Mouse (Mus musculus) heart, embryonic 15.5 days (tissue): ENCODE results near the gene Ptgs1. TPM values are rescaled to one million over a fixed set of nuclear protein-coding genes. Genes with fewer than 3 reads are reported as not detected.

Experiments used
- ATAC-seq: fragments of 200-750 bp; cut with Nextera tagmentation; replicated peaks from 2 replicates; pipeline ENCODE4 v1.8.0; 2017; ENCODE audit warnings: low read depth, moderate TSS enrichment; ENCODE audit not compliant: insufficient number of reproducible peaks, insufficient read depth, low FRiP score
- H3K27ac ChIP-seq: fragments of 300-500 bp; sonication (generic); 2 replicates; pipeline ENCODE4 v1.5.1; 2015; ENCODE audit warnings: mild to moderate bottlenecking, inconsistent platforms
- H3K27me3 ChIP-seq: fragments of 300-500 bp; sonication (generic); 2 replicates; pipeline ENCODE4 v1.6.1; 2015; ENCODE audit warnings: inconsistent platforms
- H3K36me3 ChIP-seq: fragments of 300-500 bp; sonication (generic); 2 replicates; pipeline ENCODE4 v1.6.1; 2015; ENCODE audit warnings: mild to moderate bottlenecking, inconsistent platforms
- H3K4me1 ChIP-seq: fragments of 300-500 bp; sonication (generic); replicated peaks from 2 replicates; pipeline ENCODE4 v1.6.1; 2015; ENCODE audit warnings: inconsistent platforms
- H3K4me2 ChIP-seq: fragments of 300-500 bp; sonication (generic); 2 replicates; pipeline ENCODE4 v1.6.1; 2015; ENCODE audit warnings: inconsistent platforms, mild to moderate bottlenecking, moderate library complexity
- H3K4me3 ChIP-seq: fragments of 300-500 bp; sonication (generic); 2 replicates; pipeline ENCODE4 v1.5.1; 2015; ENCODE audit warnings: mild to moderate bottlenecking, inconsistent platforms
- H3K9ac ChIP-seq: fragments of 300-500 bp; sonication (generic); 2 replicates; pipeline ENCODE4 v1.6.1; 2015; ENCODE audit warnings: mild to moderate bottlenecking, inconsistent platforms
- H3K9me3 ChIP-seq: fragments of 300-500 bp; sonication (generic); replicated peaks from 2 replicates; pipeline ENCODE4 v1.6.1; 2016; ENCODE audit warnings: inconsistent platforms
- WGBS: fragments of 180-500 bp; shearing (Covaris S2); methylation state at CpG from one replicate; pipeline ENCODE4 v1.1.7; 2015; ENCODE audit warnings: mixed read lengths; 5-methylcytosine and 5-hydroxymethylcytosine counted together
- polyA plus RNA-seq: library from polyadenylated mRNA; unstranded; fragments of >200 nt; fragmentation: Nextera tagmentation; extraction: Ambion mirVana; gene quantifications from 2 replicates; pipeline ENCODE4 v1.2.1, GENCODE M21; 2015

Ptgs1 gene
- polyA plus RNA-seq, 1 experiment from 2014 or later: 23.0 TPM

DNA sequence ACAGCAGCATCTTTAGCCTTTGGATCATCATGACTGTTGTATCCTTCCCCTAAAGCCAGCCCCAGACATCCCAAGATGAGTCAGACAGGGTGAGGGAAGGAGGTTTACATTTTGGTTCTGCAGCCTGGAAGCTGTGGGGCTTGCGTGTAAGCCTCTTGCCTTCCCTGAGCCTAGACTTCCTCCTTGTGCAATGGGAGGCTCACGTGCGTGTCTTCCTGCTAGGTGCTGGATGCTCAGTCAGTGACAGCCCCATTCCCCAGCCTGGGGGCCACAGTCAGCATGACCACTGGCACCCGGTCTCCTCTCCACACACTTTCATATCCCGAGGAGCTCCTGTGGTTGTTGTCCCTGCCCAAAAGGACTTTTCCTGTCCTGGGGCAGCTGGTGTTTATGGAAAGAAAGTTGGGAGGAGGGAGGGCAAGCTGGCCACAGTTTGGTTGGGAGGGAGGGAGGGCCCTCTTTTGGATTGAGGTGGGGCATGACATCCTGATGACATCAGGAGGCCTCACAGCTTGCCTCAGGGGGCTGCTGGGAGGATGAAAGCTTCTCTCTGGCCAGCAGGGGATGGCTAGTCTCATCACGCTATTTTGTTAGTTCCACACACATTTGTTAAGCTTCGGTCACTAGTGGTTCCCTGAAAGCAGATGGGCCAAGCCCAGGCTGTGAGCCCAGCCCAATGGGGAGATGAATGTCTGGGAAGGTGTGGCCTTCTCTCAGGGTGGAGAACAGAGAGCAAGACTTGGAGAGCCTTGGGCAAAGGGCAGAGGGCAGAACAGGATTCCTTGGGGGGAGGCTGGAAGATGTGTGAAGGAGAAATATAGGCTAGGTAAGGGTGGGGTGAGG lies 4.5 kb downstream of the Ptgs1 start:
- no peak overlapping the region for H3K4me3 ChIP-seq
- no peak for ATAC-seq
- H3K27me3 ChIP-seq: no peaks in the 10 kb centered on the region
- WGBS: 38% methylated on average over 7 of the region's 7 CpGs
- no peaks in the 10 kb centered on the region for H3K9me3 ChIP-seq
- H3K36me3 ChIP-seq: 0 out of 2 replicates have a peak, but pooled peaks cover 6% of the 10 kb centered on the region
- H3K4me1 ChIP-seq: peaks cover 48% of the 10 kb centered on the region
- no peak overlapping the region for H3K9ac ChIP-seq
- H3K27ac ChIP-seq: peak overlapping the region; percentile 59
- no peak overlapping the region for H3K4me2 ChIP-seq

DNA sequence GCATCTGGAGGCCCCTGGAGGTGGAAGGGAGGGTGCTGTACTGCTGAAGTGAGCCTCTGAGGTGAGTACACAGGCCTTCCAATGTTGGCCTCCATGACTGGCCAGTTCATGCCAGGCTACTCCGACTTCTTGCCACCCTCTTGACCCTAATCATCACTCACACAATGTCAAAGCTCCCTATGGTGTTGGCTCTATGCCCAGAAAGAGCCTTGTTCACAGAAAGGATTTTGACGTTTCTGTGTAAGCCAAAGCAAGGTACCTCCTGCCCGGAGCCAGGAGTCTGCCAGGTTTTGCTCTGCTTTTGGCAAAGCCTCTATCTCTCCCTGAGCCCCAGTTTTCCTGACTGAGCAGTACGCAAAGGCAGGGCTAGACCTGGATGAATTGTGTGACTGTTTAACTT lies 5.7 kb downstream of the Ptgs1 start:
- 5% methylated on average over 4 of the region's 4 CpGs for WGBS
- Histone ChIP-seq H3K9ac (no peak overlapping the region), H3K4me1 (peaks cover 37% of the 10 kb centered on the region)

DNA sequence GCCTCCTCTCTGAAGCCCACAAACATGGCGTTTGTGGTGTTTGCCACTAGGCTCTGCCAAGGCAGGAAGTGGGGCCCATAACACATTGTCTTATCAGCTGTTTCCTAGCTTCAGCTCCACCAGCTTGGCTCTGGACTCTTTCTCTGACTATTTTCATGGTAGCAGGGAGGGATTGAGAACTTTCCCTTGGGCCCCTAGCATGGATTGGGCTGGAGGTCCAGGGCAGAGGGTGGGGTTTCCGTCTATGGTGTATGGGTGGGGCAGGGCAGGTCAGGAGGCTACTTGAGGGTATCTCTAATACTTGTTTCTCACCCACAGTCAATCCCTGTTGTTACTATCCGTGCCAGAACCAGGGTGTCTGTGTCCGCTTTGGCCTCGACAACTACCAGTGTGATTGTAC lies 6.7 kb downstream of the Ptgs1 start:
- 0 out of 2 replicates have a peak, but pooled peaks cover 6% of the 10 kb centered on the region for H3K36me3 ChIP-seq
- peaks cover 34% of the 10 kb centered on the region for H3K4me1 ChIP-seq
- 70% methylated on average over 5 of the region's 5 CpGs for WGBS
- no peaks in the 10 kb centered on the region for H3K9me3 ChIP-seq
- no peak overlapping the region for H3K4me3 ChIP-seq
- H3K9ac ChIP-seq: no peak overlapping the region
- H3K27me3 ChIP-seq: no peaks in the 10 kb centered on the region
- H3K4me2 ChIP-seq: no peak overlapping the region
- no peak for ATAC-seq
- peak overlapping the region; percentile 59 for H3K27ac ChIP-seq

More for the DNA sequence above, 5.7 kb downstream of the Ptgs1 start:
- Histone ChIP-seq H3K27ac (peak overlapping the region; percentile 59), H3K27me3 (no peaks in the 10 kb centered on the region), H3K9me3 (no peaks in the 10 kb centered on the region), H3K36me3 (0 out of 2 replicates have a peak, but pooled peaks cover 6% of the 10 kb centered on the region), H3K4me2 (no peak overlapping the region), H3K4me3 (no peak overlapping the region)
- ATAC-seq: peak; percentile 73

DNA sequence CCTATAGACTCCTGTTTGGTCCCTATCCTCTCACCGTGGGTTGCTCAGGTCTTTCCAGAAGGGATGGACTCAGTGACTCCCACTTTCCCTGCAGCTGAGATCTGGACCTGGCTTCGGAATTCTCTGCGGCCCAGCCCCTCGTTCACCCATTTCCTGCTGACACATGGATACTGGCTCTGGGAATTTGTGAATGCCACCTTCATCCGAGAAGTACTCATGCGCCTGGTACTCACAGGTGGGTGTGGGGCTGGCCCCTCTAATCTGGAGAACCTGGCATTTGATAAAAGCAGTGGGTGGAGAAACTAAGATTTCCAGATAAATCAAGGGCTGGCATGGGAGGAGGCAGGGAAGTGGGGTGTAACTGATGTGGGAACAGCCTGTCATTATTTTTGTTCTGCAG lies 7.3 kb downstream of the Ptgs1 start:
- H3K36me3 ChIP-seq: 0 out of 2 replicates have a peak, but pooled peaks cover 6% of the 10 kb centered on the region
- no peak for ATAC-seq
- no peak overlapping the region for H3K4me2 ChIP-seq
- 84% methylated on average over 6 of the region's 6 CpGs for WGBS
- H3K4me1 ChIP-seq: peaks cover 34% of the 10 kb centered on the region
- H3K9ac ChIP-seq: no peak overlapping the region
- H3K27me3 ChIP-seq: no peaks in the 10 kb centered on the region
- H3K4me3 ChIP-seq: no peak overlapping the region
- H3K9me3 ChIP-seq: no peaks in the 10 kb centered on the region
- 0 out of 2 replicates have a peak overlapping the region, but pooled peaks have one; percentile 59 for H3K27ac ChIP-seq

DNA sequence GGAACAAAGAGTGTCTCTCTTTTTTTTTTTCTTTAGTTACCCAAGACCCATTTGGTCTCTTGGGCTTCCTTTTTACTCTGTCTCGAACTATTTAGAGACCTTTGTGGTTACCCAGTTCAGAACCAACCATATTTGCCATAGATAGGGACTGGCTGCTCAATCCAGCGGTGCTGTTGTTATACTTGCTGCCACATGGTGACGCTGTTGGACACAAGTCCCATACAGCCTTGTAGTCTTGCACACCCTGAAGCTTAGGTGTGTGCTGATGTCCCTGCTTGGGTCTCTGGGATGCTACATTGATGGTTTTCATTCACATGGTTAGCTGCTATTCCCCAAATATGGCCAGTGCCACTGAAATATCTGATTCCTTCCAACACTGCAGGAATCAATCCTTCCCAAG lies 8.2 kb downstream of the Ptgs1 start:
- Histone ChIP-seq H3K36me3 (0 out of 2 replicates have a peak, but pooled peaks cover 6% of the 10 kb centered on the region), H3K4me1 (peaks cover 34% of the 10 kb centered on the region), H3K27me3 (no peaks in the 10 kb centered on the region), H3K4me3 (no peak overlapping the region), H3K9ac (no peak overlapping the region), H3K9me3 (no peaks in the 10 kb centered on the region), H3K4me2 (no peak overlapping the region), H3K27ac (no peak overlapping the region)
- ATAC-seq: no peak
- 68% methylated on average over 3 of the region's 3 CpGs for WGBS

DNA sequence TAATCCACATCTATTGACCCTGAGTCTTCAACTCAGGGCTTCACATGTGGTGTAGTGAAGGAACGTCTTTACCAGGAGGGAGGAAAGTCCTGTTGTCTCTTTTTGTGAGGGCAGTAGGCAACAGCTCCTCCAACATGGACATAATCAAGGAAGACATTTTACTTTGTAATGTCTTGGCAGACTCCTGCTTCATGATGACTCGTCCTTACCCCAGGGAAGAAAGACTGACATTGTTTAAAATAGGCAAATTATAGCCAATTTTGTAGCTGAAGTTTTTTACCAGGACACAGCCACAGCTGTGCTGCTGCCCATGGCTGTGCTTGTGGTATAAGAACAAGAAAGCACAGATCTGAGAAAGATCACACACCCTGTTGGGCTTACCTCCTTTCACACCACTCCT lies 8.7 kb downstream of the Ptgs1 start:
- no peaks in the 10 kb centered on the region for H3K27me3 ChIP-seq
- no peak overlapping the region for H3K27ac ChIP-seq
- ATAC-seq: no peak
- H3K9ac ChIP-seq: no peak overlapping the region
- H3K4me1 ChIP-seq: peaks cover 34% of the 10 kb centered on the region
- 67% methylated on average over 2 of the region's 2 CpGs for WGBS
- no peaks in the 10 kb centered on the region for H3K9me3 ChIP-seq
- H3K4me3 ChIP-seq: no peak overlapping the region
- 0 out of 2 replicates have a peak, but pooled peaks cover 6% of the 10 kb centered on the region for H3K36me3 ChIP-seq
- H3K4me2 ChIP-seq: no peak overlapping the region

DNA sequence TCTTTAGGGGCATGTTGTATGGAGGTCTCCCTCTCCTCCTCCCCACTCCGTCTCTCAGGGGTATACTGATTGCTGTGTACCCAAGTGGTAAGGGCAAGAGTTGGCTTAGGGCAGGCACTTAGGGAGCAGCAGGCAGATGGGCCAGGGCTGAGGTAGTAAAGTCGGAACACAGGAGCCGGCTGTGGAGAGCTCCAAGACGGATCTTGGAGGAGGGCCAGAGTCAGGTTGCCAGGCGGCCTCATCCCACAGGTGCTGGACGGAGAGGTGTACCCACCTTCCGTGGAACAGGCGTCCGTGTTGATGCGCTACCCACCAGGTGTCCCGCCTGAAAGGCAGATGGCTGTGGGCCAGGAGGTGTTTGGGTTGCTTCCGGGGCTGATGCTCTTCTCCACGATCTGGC lies 12.3 kb downstream of the Ptgs1 start:
- no peak overlapping the region for H3K4me3 ChIP-seq
- H3K4me1 ChIP-seq: no peaks in the 10 kb centered on the region; the same call in 1 of the 2 replicates
- no peak overlapping the region for H3K9ac ChIP-seq
- H3K36me3 ChIP-seq: 0 out of 2 replicates have a peak, but pooled peaks cover 6% of the 10 kb centered on the region
- WGBS: 84% methylated on average over 13 of the region's 13 CpGs
- H3K27me3 ChIP-seq: no peaks in the 10 kb centered on the region
- no peaks in the 10 kb centered on the region for H3K9me3 ChIP-seq
- no peak overlapping the region for H3K27ac ChIP-seq
- no peak overlapping the region for H3K4me2 ChIP-seq
- no peak for ATAC-seq

DNA sequence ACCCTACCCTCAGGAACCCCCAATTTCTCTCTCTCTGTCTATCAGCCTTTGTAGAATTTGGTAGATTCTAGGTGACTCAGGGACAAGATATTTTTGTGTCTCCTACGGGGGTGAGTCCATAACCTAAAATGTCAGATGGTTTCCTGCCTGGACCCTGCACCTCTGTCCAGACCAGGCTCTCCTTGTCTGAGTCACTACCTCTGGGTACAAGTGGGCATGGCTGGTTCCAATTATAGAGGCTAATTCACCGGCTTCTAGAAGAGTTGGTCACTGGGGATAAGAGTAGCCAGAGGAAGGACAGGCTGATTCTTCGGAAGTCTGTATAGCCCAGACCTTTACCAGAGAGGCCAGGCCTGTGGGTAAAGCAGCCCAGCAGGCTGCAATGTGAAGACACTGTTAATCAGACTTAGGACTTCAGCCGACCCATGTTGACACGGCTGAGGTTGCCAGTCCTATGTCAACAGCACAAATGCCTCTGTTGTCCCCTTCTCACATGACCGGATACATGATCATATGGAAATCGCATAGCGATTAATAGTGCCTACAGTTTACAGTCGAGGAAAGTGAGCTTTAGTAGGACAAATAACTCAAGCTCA lies 13.2 kb downstream of the Ptgs1 start:
- H3K4me1 ChIP-seq: no peaks in the 10 kb centered on the region
- ATAC-seq: no peak

DNA sequence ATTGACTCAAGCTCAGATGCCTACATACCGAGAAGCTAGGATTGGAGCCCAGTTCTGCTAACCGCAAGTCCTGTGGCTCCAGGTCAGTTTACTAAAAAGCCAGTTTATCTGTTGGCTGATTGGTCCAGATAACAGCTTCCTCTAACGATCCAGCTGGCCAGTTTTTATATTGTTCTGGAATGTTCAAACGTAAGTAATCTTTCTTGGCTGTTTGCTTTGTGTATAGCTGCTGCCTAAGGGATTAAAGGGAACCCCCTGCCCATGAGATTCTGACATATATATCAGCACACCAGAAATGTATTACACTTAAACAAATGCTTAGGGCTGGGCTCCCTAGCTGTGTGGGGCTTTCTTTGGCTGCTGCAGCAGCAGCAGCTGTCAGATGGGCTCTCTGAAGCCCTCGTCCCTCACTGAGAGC lies 13.7 kb downstream of the Ptgs1 start:
- H3K27me3 ChIP-seq: no peaks in the 10 kb centered on the region
- no peaks in the 10 kb centered on the region for H3K36me3 ChIP-seq
- no peak overlapping the region for H3K27ac ChIP-seq
- ATAC-seq: no peak
- H3K4me3 ChIP-seq: no peak overlapping the region
- H3K9ac ChIP-seq: no peak overlapping the region
- H3K9me3 ChIP-seq: no peaks in the 10 kb centered on the region
- WGBS: 50% methylated on average over 5 of the region's 5 CpGs
- H3K4me2 ChIP-seq: no peak overlapping the region
- H3K4me1 ChIP-seq: no peaks in the 10 kb centered on the region

More for the DNA sequence above, 13.2 kb downstream of the Ptgs1 start:
- Histone ChIP-seq H3K36me3 (0 out of 2 replicates have a peak, but pooled peaks cover 2% of the 10 kb centered on the region), H3K4me2 (no peak overlapping the region), H3K9ac (no peak overlapping the region), H3K4me3 (no peak overlapping the region), H3K27me3 (no peaks in the 10 kb centered on the region), H3K9me3 (no peaks in the 10 kb centered on the region), H3K27ac (no peak overlapping the region)
- 69% methylated on average over 9 of the region's 9 CpGs for WGBS

DNA sequence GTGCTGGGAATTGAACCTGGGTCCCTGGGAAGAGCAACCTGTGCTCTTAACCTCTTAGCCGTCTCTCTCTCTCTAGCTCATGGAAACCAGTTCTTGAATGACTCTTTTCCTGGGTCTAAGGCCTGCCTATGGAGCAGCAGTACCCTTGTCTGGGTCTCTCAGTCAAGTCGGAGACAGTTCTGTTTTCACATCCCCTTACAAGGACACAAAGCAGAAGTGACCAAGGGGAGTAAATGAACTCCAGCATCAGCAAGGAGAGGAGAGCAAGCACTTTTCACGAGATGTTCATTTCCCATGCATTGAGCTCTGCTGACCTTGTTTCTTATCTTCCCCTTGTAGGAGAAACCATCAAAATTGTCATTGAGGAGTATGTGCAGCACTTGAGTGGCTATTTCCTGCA lies 14.5 kb downstream of the Ptgs1 start:
- H3K36me3 ChIP-seq: no peaks in the 10 kb centered on the region
- H3K27me3 ChIP-seq: no peaks in the 10 kb centered on the region
- no peak for ATAC-seq
- no peaks in the 10 kb centered on the region for H3K4me1 ChIP-seq
- 80% methylated on average over 3 of the region's 3 CpGs for WGBS
- H3K9me3 ChIP-seq: no peaks in the 10 kb centered on the region
- H3K9ac ChIP-seq: no peak overlapping the region
- no peak overlapping the region for H3K4me2 ChIP-seq
- H3K4me3 ChIP-seq: no peak overlapping the region
- no peak overlapping the region for H3K27ac ChIP-seq

DNA sequence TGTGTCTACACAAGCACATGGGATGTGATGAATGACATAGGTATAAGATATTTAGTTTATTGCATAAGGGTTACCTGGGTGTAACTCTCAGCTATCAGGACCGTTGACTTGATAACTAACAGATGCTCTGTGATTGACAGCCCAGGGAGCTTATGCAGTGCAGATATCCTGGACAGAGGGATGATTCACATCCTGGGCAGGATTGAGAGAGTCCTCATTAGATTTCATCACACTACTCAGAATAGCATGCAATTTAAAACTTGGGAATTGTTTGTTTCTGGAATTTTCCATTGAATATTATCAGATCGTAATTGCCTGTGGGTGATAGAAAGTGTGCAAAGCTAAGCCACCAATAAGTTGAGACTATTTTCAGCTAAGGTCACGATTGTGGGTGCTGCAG lies 17.7 kb downstream of the Ptgs1 start:
- WGBS: 62% methylated on average over 3 of the region's 3 CpGs
- Histone ChIP-seq H3K9me3 (no peaks in the 10 kb centered on the region), H3K4me3 (no peak overlapping the region), H3K4me1 (peaks cover 5% of the 10 kb centered on the region; the same call in 1 of the 2 replicates), H3K27ac (no peak overlapping the region), H3K36me3 (no peaks in the 10 kb centered on the region), H3K27me3 (no peaks in the 10 kb centered on the region), H3K9ac (no peak overlapping the region), H3K4me2 (no peak overlapping the region)
- ATAC-seq: no peak
